Mouse (Mus musculus): Measurements from ENCODE around the gene Rufy3.

DNA sequence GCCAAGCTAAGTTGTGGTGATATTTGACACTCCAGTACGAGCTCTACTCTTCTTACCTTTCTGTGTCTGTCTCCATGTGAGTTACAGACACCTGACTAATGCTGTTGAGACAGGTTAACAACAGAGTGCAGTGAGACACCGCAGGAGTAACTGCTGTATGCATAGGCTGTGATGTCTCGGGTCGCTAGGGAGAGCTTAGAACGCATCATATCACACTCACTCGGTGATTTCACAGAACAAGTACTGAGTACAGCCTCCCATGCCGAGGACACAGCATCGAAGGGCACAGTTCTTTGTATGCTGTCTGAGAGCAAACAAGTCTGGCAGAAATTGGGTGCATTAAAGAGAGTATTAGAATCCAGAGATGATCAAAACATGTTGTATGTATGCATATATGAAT, 65.1 kb downstream of the Rufy3 start:
- TF ChIP-seq GATA1 (IDR thresholded peaks at IDR 0.05; ENCODE audit: low read length), result no peak
- TF ChIP-seq TAL1 (IDR thresholded peaks at IDR 0.05; ENCODE audit: low read length), result no peak

Data from erythroblast, embryonic 14.5 days (primary cell).